Mouse (Mus musculus): Measurements from ENCODE around the gene Naaladl1.

Naaladl1 gene

DNA sequence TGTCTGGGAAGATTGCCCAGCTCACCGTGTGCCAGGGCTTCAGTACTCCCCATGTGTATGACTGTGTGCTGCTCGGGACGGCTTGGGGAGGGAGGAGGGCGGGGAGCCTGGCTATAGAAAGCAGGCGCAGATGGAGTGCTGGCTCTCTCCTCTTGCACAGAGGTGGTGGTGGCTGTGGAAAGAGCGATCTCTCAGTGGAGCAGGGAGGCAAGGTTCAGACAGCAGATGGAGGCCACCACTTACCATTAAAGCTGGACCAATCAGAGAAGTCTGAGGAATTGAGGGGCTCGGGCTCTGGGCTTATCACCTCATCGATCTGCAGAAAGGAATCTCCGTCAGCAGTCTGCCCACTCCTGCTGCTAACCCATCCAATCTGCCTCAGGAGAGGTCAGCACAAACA is 23.4 kb upstream of the Naaladl1 start, which contains the start of gene Gm28374:
TSS of gene Gm28374 (minus strand) at position 101 of the 400 bp plus-strand sequence.
- DNase-seq (ENCODE audit: low spot score in 2 of 2), result no peak

DNA sequence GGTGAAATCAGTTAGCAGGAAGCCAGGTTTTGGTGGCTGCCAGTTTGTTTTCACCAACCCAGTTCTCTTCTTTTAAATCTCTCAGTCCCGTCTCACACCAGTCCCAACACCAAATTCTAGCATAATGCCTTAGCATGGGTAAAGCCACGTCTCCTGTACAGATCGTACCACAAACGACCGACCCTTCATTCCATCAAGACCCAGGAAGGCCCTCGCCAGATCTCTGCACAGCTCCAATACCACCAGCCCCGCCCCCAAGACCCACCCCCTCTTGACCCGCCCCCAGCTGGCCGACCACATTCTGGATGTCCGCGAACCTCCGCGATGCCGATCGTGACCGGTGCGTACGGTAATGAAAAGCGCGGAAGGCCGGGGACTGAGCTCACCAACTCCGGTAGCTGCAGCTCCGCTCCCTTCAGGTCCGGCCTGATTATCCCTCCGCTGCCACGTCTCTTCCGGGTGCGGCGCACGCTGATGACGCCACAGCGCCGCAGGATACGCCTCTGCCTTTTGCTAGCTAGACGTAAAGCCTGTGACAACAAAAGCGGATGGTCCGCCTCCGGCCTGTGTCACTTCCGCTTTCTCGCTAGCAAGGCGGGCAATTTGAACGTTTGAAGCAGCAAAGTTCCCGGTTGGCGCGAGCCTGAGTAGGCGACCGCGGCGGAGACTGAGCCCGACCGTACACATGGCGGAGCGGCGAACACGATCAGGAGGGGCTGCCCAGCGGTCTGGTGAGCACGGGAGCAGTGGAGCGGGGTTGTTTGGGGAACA is 20.9 kb upstream of the Naaladl1 start, which contains the start of the genes Zfpl1 and Cdca5:
TSS of gene Zfpl1 (minus strand) at position 479 of the 771 bp plus-strand sequence.
TSS of gene Cdca5 (plus strand) at position 506 of the 771 bp plus-strand sequence.
- DNase-seq (ENCODE audit: low spot score in 2 of 2), result peak; percentile 95 to 97

DNA sequence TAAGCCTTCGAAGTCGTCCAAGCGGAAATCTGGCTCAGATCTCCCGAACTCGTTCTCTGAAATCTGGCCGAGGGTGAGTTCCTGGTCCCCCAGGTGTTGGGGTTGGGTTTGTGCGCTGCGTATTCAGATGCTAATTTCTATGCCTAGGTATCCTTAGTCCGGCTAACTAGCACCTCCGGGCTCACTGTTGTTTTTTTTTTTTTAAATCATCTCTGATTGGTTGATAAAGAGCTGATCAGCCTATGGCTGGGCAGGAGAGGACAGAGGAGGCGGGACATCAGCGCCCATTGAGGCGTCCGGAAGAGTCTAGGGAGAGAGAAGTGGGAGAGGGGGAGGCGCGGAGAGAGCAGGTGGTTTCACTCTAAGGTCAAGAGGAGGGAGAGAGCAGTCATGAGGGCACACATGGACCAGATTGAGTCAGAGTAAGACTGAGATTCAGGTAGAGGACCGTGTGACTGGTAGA is 20.1 kb upstream of the Naaladl1 start:
- DNase-seq (ENCODE audit: low spot score in 2 of 2), result peak; percentile 75 to 83

DNA sequence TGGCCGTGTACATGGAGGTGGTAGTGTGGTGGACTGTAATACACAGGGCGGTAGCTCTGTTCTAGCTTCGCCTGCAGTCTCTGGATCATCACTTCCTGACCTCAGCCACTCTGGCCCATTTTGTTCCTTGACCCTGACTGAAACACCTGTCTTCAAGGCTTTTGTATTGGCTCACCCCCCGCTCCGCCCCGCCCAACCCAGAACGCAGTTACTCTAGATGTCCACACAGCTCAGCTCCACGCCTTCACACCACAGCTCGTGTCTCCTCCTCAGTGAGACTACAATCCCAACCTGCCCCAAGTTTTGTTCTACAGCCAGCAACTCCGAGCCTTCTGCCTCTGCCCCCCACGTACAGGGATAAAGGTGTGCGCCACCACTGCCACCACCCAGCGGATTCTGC is 16.7 kb upstream of the Naaladl1 start:
- DNase-seq (ENCODE audit: low spot score in 2 of 2), result no peak

DNA sequence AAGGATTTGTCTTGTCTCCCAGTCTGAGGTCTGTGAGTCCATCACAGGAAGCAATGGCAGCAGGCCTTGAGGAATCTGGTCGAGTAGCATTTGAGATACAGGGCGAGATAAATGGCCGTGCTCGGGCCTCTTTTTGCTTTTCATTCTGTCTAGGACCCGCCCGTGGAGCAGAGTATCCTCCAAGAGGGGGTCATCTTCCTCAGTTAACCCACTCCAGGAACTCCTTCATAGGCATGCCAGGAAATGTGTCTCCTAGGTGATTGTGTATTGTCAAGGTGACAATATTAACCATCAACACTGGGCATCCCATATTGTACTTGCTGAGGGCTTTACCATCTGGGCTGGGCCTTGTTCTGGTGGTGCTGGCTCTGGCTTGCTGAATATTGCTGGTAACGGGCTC is 11.5 kb upstream of the Naaladl1 start, which contains the start of gene AC131692.1:
TSS of gene AC131692.1 (plus strand) at position 301 of the 400 bp plus-strand sequence.
- no peak for DNase-seq (ENCODE audit: low spot score in 2 of 2)

DNA sequence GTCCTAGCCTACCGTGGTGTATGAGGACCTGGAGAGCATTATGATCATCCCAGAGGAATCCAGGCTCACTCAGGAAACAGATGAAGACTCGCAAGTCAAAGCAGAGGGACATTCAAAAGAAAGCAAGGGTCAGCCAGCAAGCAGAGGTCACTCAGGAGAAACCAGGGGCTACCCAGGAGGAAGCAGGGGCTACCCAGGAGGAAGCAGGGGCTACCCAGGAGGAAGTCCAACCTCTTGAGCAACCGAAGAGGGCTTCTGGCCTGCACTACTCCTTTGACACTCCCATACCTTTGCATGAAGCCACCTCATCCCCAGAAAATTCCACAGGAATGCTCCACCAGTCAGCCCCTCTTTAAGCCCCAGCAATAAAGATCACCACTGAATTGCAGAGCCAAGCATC is 7.7 kb upstream of the Naaladl1 start:
- no peak for DNase-seq (ENCODE audit: low spot score in 2 of 2)

DNA sequence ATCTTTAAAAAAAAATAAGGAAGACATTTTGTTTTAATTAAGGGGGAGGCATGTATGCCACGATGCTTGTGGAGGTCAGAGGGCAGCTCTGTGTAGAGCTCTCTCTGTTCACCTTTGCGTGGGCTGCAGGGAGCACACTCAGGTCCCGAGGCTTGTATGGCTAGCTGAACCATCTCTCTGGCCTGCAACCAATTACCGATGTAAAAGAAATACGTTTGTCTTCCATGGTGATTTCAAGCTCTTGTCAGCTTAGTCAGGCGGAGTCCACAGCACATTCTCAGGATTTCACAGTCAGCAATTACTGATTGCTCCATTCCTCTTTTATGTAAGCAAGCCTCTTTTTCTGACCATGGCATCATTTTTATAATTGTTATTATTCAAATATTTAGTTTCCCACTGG is 4.4 kb upstream of the Naaladl1 start:
- no peak for DNase-seq (ENCODE audit: low spot score in 2 of 2)

DNA sequence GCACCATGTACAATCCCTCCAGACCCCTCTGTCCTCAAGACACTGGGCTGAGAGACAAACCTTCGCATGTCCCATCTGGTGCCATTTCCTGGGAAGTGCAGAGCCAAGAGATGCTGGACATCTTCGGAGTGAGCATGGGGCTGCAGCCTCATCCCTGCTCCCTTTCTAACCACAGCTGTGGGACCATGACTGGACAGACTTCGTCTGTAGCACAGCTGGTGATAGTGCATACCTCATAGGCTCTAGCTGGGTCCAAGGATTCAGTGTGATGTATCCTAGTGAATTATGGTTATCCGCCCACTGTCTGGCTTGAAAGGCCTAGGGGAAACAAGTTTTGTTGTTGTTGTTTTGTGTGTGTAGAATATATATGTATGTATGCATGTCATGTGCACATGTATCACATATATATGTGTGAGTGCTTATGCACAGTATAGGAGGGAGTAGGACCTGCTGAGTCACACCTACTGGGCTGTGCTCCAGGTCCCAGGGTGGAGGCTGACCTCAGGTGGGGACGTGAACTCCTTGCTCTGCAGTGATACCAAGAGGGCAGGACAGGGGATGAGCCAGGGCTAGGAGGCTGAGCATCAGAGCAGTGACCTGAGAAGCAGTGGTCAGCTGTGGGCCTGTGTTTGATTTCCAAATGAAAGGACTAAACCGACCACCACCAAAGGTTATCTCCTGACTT is 3.3 kb upstream of the Naaladl1 start:
- peak; percentile 82 to 86 for DNase-seq (ENCODE audit: low spot score in 2 of 2)

DNA sequence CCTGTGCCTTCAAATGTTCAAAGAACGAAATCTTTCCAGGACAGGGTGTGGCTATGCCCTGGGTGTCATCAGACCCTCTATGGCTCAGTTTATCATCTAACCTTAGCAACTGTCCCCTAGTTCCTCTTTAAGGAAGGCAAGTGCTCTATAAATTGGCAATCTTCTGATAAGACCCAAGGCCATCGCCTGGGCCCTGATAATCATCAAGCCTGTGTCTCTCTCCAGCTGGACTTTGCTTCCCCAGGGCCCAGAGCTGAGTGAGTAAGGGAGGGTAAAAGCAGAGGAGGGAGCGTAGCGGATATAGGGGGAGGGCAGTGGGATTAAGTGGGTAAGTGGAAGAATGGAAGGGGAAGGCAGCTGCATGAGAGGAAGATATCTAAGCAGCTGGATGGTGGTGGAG is 1.1 kb upstream of the Naaladl1 start:
- no peak for DNase-seq (ENCODE audit: low spot score in 2 of 2)

DNA sequence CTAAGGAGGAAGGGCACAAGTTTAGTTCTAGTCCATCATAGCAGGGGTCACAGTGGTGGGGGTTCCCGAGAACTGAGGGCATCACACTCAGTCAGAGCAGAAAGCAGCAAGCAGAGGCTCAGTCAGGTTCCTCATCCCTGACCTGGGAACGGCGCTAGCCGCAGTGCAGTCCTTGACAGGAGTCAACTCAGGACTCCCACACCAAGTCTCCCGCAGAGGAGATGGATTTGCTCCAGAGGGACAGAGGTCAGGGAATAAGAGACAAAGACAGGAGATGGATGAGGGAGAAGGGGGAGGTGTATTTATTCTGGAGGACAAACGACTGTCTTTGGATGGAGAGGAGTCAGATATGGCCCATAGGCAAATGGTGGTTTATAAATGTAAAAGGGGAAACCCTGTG is 7.5 kb downstream of the Naaladl1 start:
- DNase-seq (ENCODE audit: low spot score in 2 of 2), result no peak

DNA sequence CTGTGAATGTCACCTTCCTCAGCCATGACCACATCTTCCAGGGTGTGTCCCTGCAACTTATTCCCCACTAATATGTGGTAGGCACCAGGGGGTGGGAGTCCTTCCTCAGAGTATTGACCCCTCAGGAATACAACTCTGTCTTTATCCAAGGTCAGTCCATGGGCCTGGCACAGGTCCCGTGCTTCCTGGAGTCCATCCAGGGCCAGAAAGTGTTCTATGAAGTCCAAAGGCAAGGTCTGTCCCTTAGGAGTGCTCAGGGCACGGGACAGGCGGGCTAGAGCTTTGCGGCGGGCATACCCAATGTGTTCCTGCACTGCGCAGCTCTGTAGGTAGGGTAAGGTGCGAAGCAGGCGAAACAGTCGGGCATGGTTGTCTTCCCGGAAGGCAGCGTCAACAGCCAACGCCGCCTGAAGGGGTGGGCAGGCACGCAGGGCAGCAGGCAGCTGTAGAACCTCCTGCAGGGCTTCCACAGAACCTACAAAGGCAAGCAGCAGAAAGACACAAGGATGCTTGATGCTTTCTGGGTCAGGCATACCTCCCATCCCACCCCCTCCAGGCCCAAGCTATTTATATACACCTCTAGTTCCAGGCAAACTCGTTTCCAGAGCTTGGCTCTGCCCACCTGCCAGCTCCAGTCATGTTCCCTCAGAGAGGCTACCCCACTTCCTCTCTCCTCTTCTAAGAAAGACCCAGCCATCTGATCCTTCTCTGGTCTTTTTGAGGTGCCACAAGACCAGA is 10.7 kb downstream of the Naaladl1 start:
- DNase-seq (ENCODE audit: low spot score in 2 of 2), result no peak

DNA sequence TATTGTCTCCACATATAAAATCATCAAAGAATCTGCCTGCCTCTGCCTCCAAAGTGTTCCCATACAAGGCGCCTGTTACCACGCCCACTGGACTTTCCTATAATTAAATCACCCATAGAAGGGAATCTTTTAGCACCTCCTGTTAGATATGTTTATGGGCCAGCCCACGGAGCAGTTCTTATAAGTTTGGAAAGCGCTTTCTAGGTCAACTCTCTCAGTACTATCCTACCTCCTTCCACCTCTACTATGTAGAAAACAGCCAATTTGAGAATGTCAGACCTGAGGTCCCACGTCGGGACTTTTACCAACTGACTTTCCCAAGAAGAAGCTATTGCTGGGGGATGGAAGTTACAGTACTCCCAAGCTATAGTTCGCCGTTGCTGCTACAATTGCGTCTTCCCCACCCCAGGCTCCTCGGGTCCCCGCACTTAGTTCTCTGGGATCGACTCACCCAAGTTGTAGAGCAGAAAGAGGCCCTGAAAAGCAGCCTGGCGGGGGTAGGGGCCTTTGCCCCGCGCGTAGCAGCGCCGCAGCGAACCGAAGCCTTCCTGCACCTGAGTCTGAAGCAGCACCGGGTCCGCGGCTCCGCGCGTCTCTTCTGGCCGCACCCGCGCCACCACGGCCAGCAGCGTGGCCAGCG is 11.9 kb downstream of the Naaladl1 start:
- DNase-seq (ENCODE audit: low spot score in 2 of 2), result no peak

DNA sequence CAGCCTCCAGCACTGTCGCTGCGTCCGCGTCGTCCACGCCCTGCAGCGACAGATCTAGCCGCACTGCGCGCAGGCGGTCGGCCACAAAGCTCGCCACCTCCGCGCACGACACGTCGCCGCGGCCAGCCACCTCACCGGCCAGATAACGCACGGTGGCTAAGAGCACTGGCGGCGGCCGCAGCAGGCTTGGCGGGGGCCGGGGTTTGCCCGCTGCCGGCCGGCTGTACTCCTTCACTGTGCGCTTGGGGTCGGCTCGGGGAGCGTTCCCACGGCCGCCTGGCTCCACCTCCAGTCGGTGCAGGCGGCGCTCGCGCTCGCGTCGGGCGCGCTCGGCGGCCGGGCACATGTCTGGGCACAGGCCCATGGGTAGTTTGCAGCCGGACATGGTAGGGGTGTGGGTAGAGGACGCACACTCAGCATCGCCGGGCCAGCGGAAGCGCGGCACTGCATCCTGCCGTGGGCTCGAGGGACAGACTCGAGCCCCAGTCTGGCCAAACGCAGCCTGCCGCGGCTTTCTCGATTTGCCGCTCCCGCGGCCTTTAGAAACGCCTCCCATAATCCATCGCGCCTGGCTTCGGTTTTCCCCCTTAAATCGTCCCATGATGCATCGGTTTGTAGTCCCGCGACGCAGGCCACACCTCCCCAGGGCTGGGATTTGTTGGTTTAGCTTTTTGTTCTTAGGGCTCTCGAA is 12.5 kb downstream of the Naaladl1 start, which contains the start of gene Sac3d1:
TSS of gene Sac3d1 (minus strand) at position 665 of the 691 bp plus-strand sequence.
- peak; percentile 88 to 92 for DNase-seq (ENCODE audit: low spot score in 2 of 2)

DNA sequence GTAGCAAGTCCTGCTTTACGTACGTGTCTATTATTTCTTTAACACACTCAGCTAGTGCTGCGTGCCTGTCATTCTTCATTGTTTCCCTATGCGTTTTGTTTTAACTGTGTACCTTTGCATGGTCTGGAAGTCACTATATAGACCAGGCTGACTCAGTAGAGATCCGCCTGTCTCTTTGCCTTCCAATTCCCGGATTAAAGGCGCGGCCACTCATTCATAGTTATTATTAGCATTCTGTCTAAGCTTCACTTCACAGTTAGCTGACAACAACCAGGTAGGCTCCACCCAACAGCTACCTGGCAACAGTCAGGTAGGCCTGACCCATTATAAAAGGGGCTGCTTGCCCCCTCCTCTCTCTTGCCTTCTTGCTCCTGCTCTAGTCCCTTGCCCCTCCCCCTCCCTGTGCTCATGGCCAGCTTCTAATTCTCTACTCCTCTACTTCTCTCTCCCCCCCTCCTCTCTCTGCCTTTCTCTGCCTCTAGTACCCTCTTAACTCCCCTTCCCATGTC is 13.1 kb downstream of the Naaladl1 start:
- DNase-seq (ENCODE audit: low spot score in 2 of 2), result no peak

DNA sequence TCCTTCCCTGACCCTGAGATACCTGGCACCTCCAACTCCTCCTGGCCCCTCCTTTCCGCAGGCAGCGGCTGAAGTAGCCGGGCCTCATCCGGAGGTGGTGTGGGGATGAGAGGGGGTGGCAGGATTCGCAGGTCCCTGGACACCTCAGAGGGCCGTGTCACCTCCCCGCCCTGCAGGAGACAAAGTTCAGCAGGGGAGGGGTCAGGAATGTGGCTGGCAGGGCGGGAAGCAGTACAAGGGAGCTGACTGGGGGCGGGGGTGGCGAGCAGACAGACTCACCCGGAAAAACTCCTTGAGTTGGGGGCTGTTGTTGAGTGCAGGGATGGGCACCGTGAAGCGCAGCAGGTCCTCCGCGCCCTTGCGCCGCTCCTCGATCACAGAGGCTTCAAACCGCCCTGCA is 16.2 kb downstream of the Naaladl1 start:
- peak in 1 of 2 experiments; percentile 62 for DNase-seq (ENCODE audit: low spot score in 2 of 2)

DNA sequence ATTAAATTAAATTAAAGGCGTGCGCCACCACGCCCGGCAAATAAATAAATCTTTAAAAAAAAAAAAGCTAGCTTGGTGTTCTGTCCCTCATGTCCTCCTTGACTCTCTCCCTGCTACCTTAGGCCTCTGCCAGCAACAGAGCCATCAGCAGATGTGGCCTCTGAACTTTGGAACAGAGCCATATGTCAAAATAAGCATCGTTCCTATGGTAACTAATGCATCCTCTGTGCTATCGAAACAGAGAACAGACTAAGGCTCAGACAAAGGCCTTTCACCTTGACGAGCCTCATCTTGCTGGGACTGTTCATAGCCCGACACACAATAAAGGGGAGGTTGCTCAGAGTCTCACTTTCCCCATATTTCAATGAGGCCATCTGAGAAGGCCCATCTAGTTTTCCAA is 17.7 kb downstream of the Naaladl1 start:
- no peak for DNase-seq (ENCODE audit: low spot score in 2 of 2)

DNA sequence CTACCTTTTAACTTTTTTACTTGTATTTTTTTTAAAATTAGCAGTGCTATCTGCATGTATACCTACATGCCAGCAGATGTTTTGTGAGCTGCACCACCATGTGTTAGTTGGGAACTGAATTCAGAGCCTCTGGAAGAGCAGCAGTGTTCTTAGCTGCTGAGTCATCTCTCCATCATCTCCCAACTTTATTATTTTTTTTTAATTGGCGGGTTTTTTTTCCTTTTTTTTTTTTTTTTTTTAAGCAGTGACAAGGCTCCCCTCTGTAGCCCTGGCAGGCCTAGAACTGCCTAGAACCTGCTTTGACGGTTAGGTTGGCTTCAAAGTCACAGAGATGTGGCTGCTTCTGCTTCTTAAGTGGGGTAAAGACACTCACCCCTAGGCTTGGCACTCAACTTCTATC is 19.3 kb downstream of the Naaladl1 start:
- no peak for DNase-seq (ENCODE audit: low spot score in 2 of 2)

DNA sequence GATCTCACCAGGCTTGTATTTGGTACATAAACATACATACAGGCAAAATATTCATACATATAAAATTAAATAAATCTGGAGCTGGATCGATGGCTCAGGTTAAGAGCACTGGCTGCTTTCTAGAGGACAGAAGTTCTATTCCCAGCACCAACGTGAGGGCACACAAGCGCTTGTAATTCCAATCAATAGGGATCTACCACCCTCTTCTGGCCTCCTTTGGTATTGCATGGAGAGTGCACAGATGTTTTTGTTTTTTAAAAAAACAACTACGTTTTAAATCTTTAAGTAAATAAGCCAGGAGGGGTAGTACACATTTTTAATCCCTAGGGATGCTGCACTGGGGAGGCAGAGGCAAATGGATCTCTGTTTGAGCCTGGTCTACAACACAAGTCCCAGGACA is 20.7 kb downstream of the Naaladl1 start:
- DNase-seq (ENCODE audit: low spot score in 2 of 2), result peak; percentile 77 to 88

DNA sequence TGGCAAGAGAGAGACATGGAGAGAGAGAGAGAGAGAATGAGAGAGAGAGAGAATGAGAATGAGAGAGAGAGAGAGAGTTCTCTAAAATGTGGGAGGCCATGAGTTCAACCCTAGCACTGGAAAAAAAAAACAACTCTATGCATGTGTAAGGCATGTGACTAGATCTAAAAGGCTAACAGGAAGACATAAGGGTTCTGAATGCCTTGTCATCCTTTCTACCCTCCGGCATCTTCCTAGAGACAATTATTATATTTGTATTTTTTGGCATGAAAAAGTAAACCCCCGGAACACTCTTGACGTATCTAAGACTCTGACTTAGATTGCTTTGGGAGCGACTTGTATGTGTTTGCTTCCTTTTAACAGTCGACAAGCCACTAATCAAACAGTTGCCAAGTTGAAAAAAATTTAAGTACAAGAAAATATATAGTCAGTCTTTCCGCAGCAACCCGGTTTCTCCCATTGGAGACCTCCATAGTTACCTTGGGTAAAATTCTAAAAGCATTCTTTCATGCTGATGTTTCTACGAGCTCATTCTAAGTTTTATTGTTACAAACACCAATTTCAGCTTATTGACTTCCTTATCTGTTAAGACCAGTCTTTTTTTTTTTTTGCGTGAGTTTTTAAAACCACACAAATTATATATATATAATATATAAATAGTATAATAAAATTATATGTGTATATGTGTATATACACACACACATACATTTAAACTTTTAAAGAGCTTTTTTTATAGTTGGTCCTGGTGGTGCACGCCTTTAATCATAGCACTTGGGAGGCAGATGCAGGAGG is 21.4 kb downstream of the Naaladl1 start:
- no peak for DNase-seq (ENCODE audit: low spot score in 2 of 2)

Data from spleen, postnatal 4 days (tissue).